Mouse (Mus musculus) 3T3-L1 (cell line): ENCODE results near the gene Zfp114.

ENCODE experiments used
- DNase-seq: peaks from one replicate; pipeline ENCODE4 v3.0.0-alpha.2; 2015; ENCODE audit warnings: low read depth, low spot score

Gene Zfp114

DNA sequence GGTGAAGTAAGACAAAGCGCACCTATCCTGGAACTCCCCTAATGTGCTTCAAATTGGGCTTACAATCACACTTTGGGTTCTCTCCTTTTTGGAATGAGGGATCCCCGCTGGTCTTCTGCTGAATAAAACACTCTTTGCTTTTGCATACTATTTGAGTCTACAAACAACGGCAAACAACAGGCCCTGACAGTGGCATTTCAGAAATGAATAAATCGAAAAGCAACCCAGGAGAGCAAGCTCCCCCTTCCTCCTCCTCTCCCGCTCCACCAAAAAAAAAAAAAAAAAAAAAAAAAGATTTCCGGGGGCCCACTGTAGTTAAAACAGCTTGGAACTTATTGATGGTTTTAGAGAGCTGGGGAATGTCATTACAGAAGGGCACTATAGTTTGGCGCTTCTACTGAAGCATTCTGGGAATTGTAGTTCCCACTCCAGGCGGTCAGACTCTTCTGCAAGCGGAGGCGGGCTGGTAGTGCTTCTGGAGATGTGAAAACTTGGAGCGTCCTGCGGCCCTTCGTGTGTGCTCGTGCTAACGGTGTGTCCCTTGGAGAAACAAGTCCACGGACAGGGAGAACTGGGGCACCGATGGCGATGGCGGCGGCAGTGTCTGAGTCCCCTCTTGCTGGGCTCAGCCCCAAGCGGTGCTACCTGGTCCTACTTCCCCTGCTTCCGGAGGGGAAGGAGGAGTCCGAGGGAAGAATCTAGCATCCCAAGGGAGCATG, at the start of gene Zfp114:
Gene Zfp114 (plus strand): TSS at position 443 of the 719 bp plus-strand sequence.
- DNase-seq: peak; percentile 77

DNA sequence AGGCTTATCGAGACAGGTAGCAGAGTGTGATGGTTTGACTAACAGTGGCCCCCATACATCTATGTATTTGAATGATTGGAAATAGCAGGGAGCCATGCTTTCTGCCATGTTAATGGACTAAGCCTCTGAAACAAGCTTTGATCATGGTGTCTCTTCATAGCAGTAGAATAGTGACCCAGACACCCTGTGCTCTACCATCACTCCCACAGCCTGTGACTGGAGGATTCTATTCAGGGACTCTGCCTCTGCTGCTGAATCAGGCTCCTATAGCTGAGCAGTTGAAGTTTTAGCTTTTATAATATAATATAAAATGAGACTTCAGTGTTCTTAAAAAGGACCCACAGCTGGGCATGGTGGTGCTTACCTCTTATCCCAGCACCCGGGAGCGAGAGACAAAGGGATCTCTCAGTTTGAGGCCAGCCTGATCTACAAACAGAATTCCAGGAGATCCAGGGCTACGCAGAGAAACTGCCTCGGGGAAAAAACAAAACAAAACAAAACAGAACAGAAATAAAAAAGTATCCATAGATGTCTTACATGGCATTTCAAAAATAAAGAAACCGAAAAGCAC, 41.4 kb upstream of the Zfp114 start:
- no peak for DNase-seq

DNA sequence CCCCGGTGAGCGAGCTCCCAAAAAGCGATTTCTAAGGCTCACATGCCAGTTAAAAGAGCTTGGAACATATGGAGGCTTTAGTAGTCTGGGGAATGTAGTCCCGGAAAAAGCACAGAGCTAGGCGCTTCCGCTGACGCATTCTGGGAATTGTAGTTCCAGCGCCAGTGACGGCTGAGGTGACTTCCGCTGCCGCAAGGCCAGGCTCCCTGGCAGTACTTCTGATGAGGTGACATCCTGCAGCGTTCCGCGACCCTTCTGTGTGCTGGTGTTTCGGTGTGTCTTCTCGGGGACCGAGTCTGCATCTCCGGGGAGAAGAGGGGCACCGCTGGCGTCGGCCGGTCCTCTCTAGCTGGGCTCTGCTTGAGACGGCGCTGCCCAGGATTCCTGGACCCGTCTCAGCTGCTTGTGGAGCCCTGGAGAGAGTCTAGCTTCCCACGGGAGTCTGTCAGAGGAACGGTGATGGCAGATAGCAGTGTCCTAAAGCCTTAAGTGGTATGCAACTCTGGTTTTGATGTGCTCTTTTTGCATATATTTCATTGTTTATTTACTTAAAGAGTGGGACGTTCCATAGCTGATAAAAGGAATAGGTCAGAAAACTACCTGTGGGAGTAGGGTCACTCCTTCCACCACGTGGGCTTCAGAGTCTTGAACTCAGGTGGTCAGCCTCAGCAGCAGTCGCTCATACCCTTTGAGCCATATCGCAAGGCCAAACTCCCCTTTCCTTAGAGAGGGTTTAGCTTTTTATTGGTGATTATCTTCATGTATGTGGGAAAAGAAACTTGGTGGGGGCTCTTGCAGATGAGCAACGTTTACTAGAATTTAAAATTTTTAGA, 40.6 kb upstream of the Zfp114 start, which contains the start of gene Zfp235:
Gene Zfp235 (plus strand): TSS at position 174 of the 833 bp plus-strand sequence.
- DNase-seq: peak; percentile 84

DNA sequence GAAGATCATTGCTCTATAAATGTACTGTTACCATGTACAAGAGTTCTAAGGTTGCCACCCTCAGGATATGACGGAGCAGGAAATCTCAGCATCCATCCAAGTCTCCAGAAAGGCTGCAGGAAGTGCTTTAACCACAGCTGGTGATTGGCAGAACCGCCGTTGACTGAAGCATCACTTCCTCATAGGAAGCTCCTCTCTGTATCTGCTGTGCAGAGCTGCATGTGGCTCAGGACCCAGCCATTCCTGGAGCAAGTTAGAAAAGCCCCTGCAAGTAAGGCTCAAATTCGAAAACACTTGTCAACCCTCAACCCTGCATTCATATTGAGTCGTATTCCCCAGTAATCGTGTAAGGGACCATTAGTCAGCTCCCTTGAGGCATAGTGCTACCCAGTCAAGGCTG, 32.3 kb upstream of the Zfp114 start:
- no peak for DNase-seq

DNA sequence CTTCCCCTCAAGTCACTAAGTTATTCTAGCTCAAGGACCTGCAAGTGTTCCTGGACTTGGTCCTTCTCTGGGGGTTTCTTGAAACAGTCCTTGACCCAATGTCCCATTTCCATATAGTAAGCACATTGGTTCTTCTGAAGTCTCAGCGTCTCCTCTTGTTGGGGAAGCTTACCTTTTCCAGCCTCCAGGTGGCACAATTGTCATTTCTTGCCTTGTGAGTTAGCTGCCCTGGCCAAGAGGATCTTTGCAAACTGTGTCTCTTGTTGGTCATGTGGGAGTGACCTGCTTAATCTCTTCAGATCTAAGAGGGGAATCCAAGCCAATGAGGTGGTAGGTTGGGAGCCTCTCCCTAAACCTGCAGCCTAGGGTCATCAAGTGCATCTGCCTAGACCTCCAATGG, 21.6 kb upstream of the Zfp114 start:
- peak; percentile 58 for DNase-seq

DNA sequence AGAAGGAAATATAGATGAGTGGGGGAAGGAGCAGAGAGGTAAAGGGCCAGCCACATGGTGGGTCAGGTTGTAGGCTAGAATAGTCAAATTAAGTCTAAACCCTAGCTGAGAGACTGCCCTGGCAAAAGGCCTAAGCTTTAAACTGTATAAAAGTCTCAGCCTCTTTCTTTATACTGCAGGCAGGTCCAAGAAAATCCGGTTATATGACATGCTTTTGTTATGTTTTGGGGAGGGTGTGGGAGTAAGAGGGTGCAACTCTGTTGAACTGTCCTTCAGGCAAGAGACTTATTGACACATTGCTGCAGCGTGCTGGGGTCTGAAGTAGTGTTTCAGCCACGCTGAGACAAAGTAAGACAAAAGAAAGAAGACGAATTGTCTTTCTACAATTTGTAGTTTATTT, 2.7 kb upstream of the Zfp114 start:
- DNase-seq: no peak

DNA sequence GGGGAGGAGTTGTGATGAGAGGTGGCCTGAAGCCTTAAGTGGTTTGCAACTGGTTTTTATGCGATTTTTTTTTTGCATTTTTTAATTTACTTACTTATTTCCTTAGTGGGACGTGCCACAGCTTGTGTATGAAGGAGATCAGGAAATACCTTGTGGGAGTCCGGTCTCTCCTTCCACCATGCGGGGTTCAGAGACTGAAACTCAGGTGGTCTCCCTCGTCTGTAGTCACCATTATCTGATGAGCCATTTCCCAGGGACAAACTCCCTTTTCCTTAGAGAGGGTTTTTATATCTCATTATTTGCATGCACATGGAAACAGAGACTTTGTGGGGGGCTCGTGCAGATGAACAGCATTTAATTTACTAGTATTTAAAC, 464 bp downstream of the Zfp114 start:
- no peak for DNase-seq

DNA sequence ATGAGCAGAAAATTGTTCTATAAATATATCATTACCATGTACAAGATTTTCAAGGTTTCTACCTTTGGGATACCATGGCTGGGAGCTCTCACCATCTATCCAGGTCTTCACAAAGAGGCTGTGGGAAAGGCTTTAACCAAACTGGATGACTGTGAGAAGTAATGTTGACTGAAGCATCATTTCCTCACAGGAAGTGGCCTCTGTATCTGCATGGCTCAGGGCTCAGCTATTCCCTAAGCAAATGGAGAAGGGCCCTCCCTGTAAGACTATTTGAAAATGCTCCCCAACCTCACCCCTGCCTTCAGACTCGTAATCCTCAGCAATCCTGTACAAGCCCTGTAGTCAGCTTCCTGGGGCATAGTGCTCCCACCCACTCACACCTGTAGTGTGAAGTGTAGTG, 12.8 kb downstream of the Zfp114 start:
- no peak for DNase-seq

DNA sequence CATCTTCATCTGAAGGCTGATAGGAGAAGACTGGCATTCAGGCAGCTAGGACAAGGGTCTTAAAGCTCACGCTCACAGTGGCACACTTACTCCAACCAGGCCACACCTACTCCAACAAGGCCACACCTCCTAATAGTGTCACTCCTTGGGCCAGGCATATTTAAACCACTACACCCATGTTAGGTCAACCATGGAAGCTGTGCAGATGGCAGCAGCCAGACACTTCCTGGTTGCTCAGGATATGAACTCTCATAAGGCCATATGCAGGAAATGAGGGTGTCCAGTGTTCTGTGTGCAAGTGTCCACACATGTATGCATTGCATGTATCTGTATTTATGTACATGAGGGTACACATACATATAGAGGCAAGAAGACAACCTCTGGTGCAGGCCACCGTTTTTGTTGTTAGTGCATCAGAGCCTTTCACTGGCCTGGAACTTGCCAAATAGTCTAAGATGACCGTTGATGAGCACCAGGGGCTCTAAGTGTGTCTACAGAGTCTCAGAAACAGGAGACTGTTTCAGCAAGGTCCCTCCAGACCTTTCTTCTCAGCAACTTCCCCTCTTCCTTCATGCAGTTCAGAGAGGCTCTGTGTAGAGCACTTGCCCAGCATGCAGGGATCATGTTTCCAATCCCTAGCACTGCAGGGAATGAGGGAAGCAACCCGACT, 14.2 kb downstream of the Zfp114 start:
- no peak for DNase-seq

DNA sequence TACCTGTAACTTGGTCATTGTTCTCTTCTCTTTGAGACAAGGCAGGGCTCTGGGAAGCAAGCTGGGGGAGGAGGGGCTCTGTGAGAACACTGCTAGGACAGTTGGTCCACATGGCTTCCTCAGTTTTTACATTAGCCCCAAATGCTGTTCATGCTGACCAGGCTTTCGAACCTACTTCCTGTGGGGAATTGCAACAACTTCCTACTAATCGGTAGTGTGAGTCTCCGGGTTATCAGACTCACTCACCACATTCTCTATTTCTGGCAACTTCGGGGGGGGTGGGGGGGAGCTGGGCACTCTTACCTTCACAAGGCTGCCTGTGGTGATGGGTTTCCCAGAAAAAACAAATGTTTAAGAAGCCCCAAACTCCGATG, 14.7 kb downstream of the Zfp114 start:
- no peak for DNase-seq

DNA sequence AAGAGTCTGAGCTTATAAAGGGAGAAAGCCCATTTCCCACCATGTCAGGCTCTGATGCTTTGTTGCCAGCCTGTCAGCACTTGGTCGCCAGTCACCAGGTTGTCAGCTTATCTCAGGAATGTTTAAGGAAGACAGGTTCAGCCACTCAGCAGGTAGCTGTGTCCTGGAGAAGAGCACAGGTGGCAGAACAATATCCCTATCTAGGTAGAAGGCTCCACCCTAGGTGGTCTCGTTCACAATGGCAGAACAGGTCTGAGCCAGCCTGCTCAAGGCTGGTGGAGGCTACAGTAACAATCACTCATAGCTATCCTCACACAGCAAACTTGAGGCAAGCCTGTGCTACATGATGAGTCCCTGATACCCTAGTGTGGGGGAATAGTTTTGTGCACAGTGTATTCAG, 16.5 kb downstream of the Zfp114 start:
- no peak for DNase-seq

DNA sequence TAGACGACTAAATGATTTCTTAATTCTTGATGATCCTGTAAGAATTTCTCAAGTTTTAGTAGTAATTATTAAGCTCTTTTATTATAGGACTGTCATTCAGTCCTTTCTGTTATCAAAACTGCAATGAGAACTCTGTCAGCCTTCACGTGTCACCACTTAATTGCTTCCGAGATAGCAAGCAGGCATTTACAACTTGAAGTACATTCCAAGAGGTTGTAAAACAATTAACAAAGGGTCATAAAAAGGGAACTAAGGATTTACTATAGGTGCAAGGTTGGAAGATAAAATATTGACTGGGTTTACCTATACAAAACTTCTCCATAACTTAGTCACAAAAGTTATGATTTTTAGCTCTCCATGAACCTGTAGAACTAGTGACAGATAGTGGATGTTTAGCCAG, 18.3 kb downstream of the Zfp114 start:
- no peak for DNase-seq

DNA sequence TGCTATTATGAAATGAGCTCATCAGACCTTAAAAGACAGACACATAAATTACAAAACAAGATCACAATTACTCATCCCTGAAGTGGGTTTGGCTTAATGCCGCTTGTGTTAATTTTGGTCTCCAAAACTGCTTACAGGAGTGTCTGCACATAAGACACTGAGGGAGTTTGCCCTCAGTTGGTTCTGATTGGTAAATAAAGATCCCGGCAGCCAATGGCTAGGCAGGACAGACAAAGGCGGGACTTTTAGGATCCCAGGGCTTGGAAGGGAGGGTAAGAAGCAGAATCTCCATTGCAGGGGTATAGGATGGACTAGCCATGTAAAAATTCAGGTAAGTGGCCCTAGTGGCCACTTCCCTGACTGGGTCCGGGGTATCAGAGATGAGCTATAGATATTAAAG, 22.1 kb downstream of the Zfp114 start:
- no peak for DNase-seq

DNA sequence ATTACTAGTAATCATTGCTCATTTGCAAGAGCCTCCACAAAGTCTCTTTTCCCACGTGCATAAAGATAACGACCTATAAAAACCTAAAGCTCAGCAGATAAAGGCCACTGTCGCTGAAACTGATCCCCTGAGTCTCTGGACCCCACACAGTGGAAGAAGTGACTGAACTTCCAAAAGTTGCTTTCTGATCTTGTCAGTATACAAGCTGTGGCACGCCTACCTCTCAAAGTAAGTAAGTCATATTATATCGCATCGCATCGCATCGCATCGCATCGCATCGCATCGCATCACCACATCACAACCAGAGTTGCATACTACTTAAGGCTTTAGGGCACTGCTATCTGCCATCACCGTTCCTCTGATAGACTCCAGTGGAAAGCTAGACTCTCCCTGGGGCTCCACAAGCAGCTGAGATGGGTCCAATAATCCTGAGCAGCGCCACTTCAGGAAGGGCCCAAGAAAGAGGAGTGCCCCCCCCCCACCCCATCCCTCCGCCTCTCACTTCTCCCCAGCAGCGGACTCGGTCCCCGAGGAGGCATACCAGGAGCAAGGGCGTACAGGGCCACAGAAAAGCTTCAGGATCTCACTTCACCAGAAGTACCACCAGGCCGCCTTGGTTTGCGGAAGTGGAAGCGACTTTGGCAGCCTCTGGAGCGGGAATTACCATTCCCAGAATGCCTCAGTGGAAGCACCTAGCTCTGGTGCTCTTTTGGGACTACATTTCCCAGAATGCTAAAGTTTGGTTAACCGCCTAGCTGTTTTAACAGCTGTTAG, 32.8 kb downstream of the Zfp114 start:
- peak; percentile 88 for DNase-seq

DNA sequence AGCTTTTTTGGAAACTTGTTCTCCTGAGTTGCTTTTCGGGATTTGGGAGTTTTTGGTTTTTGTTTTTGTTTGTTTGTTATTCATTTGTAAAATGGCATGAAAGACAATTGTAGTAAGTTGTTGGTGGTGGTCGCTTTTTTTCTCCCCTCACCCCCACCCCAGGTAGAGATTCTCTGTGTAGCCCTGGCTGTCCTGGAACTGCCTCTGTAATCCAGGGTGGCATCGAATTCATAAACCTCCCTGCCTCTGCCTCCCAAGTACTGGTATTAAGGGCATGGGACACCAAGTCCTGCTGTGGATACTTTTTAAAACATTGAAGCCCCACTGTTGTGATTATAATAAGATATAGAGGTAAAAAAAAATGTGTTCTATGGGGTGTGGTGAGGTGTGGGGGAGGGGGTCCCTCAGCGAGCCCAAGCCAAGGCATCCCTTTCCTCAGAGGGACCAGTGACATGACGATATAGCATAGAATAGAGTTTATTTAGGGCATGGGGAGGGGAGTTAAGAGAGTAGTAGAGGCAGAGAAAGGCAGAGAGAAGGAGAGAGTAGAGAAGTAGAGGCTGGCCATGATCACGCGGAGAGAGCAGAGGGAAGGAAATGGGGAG, 33.5 kb downstream of the Zfp114 start:
- DNase-seq: no peak

DNA sequence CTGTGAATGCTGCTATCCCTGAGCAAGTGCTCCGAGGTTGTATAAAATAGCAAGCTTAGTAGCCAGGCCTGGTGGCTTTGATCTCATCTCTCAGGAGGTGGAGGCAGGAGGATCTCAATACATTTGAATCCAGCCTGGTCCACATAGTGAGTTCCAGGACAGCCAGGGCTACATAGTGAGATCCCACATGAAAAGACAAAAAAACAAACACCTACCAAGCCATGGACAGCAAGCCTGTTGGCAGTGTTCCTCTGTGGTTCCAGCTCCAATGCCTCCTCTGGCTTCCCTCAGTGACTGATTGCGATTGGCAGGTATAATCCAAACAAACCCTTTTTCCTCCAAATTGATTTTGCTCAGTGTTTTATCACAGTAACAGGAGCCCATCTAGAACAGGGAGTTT, 35.4 kb downstream of the Zfp114 start:
- no peak for DNase-seq

DNA sequence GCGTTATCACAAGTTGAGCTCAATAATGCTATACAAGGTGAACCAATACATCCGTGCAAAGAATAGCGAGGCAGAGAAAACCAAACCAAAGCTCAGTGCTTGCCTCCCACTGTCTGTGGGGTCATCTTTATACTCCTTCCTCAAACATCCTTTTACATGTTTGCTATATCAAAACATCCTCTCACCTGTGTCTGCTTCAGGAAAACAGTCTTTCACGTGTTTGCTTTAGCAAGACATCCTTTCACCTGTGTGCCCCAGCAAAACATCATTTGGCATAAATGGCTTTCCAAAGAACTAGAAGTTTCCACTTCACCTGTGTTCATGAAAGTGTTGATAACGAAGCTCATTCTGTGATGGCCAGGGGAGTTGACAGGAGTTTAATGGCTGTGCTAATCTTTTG, 36.5 kb downstream of the Zfp114 start, which contains the start of gene Zfp111:
Gene Zfp111 (minus strand): TSS at position 101 of the 400 bp plus-strand sequence.
- DNase-seq: no peak
